Mouse (Mus musculus) kidney, postnatal 25 days (tissue): Measurements from ENCODE around the gene Syn3.

Experiments used
- DNase-seq, 2 experiments: peaks; one replicate each; pipeline ENCODE4 v3.0.0; 2021; ENCODE audit warnings: mixed read lengths in 2 of 2

Gene Syn3

GRCm38 (mm10) chr10:86196414-86197025, 302.2 kb downstream of the Syn3 start:
- DNase-seq, result no peak

DNA sequence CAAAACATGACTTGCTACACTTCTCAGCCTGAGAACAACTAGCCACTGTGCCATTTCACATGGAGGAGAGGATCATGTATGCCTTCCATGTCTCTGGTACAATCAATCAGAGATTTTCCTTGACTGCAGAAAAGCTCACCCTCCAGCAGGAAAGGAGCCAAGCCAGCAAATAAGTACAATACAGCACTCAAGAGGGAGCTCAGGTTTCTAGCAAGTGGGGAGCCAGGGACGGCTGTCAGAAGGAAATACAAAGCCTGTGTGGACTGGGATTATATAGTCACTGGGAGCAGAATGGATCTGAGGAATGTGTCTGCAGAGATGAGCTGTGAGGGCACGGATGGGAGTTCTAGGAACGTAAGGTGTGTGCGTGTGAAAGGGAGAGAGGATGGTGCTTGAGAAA, 304.0 kb downstream of the Syn3 start:
- DNase-seq, result no peak

GRCm38 (mm10) chr10:86193863-86194434, 304.7 kb downstream of the Syn3 start:
- DNase-seq, result no peak

DNA sequence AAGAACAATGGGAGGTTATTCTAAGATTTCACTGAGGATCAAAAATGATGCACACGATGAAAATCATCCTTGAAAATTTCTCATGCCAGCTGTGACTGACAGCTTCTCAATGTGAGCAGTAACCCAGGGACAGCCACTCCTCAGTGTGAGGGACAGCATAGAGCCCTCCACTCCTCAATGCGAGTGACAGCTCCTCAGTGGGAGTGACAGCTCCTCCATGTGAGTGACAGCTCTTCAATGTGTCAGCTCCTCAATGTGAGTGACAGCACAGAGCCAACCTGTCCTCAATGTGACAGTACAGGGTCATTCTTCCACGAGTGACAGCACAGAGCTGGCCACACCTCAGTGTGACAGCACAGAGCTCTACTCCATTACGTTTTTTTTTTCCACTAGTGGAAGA, 310.1 kb downstream of the Syn3 start:
- DNase-seq, result no peak

DNA sequence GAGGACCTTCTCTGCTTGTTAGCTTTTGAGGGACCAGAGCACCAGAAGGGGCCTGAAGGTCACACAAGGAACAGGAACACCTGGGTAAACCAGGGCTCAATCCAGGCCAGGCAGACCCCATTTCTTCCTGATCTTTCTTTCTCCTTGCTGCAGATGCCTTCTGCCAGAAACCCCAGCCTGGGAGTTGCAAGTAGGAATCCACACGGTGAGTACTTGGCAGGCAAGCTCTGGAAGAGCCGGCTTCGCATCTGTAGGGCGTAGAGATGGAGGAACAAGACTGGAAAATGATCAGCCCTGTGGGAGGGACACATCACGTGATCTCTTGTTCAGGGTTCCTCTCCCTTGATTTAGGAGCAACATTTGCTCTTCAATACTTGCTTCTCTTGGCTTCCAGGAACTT, 310.8 kb downstream of the Syn3 start:
- no peak for DNase-seq

DNA sequence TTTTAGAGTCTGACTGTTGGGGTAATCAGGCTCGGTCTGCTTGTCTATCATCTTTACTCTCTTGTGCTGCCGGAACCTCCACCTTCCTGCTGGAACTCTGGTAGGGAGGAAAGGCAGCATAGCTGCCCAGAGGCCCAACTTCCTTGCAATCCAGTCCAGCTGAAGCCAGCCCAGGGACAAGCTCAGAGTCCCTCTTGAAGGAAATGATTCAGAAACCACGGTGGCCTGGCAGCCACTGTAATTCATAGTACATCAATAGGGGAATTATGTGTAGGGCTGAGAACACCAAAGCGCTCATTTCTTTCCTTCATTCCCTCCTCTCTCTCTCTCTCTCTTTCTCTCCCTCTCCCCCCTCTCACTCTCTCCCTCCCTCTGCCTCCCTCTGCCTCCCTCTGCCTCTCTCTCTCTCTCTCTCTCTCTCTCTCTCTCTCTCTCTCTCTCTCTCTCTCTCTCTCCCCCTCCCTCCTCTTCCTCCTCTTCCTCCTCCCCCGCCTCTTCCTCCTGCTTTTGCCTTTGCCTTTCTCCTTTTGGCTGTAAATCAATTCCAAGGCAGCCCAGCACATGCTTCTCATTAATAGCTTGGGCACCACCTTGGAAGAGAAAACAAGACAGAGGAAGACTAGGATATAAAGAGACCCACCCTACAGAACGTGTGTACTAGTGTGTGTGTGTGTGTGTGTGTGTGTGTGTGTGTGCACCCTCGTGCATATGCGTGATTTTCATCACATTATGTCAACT, 315.4 kb downstream of the Syn3 start:
- DNase-seq, result peak; percentile 43 to 71

GRCm38 (mm10) chr10:86182183-86182805, 316.4 kb downstream of the Syn3 start:
- peak; percentile 85 to 86 for DNase-seq

DNA sequence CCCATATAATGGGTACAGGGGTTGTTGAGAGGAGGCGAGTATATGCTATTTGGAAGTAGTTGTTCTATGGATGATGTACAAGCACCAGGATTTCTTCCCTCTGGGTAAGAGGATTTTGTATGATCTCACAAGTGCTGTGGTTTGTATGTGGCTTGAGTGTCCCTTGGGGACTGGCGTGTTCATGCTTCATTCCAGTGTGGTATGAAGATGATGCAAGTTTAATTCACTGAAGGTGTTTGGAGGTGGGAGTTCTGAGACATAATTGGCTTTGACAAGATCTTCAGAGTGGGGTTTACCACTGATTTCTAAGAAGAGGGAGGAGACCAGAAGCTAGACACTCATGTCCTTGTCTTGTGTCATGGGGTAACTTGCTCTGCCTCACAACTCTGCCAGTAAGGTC, 322.3 kb downstream of the Syn3 start:
- no peak for DNase-seq

DNA sequence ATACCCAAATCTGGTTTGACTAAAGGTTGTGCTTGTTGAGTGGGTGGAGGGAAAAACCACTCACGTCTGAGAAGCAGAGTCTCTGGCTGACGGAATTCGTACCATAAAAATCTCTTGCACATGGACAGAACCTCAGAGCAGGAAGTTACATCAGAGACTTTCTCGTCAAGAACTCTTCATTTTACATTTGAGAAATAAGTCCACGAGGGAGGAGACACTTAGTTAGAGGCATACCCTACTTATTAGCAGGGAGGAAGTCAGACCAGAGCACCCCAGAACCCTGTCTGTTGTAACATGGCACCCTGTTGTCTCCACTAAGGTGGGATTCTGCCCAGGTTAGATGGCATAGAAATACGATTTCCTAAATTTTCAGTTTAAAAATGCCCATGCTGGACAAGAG, 324.7 kb downstream of the Syn3 start:
- no peak for DNase-seq

DNA sequence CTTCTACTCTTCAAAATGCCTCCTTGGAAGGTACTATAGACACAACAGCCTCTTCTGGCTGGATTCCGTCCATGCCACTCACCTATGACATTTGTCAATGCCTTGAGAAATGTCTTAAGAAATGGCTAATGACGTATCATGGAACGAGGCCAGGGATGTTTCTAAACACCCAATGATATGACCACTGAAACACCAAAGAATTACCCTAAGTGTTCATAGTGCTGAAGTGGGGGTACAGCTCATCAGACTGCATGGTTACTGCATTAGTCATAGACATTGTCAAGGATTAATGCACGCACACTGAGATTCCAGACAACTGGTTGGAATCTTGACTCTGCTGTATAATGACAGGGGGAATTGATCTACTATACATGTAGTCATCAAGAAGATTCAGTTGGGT, 325.4 kb downstream of the Syn3 start:
- no peak for DNase-seq

GRCm38 (mm10) chr10:86171246-86171645, 327.4 kb downstream of the Syn3 start:
- DNase-seq, result no peak

DNA sequence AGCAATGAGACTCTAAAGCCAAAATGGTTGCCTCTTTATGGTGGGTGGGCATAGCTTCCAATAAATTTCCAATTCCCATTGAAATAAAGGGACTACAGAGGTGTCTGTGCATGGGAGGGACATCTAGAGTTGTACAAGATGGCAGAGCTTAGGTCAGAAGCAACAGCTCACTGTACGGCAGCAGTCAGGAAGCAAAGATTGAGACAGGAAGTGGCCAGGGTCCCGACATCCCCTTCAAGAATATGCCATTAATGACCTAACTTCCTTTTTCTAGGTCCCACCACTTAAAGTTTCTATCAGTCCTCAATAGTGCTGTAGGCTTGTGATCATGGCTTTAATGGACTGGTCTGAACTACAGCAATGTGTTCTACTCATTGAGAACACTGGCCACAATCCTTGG, 330.6 kb downstream of the Syn3 start:
- no peak for DNase-seq

DNA sequence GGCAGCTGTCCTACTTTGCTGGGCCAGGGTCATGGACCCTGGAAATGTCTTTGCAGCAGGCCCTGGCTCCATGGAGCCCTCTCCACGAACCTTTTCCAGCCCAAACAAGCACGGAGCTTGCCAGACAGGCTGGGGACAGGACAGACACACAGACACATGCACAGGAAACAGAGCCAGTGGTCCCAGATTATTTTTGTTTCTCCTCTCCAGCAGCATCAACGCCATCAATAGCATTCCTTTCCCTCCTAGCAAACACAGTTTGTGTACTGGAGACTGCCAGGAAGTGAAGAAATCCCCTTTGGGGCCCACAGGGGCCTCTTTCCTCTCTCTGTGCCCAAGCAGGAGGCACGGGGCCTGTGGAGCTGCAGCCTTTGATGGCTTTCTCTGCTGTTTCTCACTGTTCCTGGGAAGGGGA, 331.8 kb downstream of the Syn3 start:
- no peak for DNase-seq

DNA sequence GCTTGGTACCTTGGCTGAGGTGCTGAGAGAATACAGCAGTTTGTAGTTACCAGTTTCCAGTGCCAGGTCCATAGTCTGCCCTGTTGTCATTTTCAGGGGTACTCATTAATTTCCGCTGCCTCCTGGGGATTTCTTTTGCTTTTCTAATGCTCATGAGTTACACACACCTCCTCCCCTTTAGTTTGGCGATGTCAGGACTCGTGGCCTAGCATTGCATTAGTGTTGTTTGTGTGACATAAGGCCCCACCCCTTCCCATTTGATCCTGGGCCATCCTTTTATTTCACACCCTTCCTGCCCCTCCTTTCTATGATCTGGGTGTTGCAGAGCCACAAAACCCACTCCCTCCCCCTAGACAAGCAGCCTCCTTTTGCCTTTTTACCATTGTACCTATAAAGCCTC, 334.6 kb downstream of the Syn3 start:
- peak; percentile 18 to 63 for DNase-seq

DNA sequence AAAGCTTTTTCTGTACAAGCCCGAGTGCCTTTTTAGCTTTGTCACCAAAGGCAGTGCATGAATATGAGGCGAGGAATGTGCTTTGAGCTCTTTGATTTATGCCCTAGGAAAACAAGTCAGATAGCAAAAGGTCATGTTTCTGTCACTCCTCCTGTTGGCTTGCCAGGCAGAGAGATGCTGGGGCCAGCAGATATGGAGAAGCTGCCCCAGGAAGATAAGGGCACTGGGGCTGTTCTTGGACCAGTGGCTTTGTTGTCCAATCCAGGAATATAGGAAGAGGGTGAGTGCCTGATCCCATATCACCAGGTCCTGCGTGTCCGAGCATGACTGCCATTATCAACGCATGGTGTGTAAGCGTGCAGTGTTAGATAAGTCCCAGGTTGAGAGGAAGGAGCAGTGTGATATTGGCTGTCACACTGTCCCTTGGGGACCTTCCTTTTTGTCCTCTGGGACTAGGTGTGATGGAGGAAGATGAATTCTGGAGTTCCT, 336.9 kb downstream of the Syn3 start:
- peak; percentile 42 to 60 for DNase-seq

DNA sequence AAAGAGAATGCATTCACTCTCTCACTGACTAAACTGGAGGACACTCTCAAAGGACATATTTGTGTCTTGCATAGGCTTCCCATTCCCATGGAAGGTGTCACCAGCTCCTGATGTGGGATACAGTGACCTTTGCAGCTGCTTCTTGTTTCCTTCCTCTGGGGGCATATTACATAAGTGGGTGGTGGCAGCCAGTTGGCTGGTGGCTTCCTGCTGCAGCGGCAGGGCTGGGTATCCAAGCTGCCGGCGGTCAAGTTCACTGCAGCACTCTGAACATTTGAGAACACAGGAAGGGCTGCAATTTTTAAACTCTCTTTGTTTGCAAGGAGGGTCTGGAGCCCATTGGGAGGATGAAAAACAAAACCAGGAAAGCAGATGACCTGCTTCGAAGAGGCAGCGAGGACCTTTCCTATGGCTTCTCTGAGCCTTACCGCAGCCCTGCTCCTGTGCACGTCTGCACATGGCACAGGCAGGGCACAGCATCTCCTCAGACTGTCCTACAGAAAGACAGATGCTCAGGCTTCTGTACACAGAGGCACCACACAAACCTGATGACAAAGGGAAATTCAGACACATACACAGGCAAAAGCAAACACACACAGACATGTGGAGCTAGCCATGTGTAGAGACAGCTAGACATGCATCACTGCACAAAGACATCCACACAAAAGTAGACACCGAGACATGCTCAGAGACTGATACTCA, 340.3 kb downstream of the Syn3 start:
- DNase-seq, result peak; percentile 26 to 85

GRCm38 (mm10) chr10:86155344-86155743, 343.4 kb downstream of the Syn3 start:
- DNase-seq, result peak in 1 of 2 experiments; percentile 22

GRCm38 (mm10) chr10:86153221-86153620, 345.5 kb downstream of the Syn3 start:
- DNase-seq, result peak in 1 of 2 experiments; percentile 15

- DNase-seq, result no peak
These were observed 347.3 kb downstream of the Syn3 start for GRCm38 (mm10) chr10:86151357-86151756.

DNA sequence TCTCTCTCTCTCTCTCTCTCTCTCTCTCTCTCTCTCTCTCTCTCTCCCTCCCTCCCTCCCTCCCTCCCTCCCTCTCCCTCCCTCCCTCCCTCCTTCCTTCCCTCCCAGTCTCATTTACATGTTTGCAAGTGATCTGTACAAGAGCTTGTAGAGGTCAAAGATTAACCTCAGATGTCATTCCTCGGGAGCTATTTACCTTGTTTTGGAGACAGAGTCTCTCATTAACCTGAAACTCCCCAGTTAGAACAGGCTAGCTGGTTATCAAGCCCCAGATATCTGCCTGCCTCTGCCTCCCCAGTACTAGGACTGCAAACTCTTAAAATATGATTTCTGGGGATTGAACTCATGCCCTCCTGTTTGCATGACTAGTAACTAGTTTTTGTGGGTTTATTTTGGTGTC, 348.6 kb downstream of the Syn3 start:
- DNase-seq, result no peak

- peak in 1 of 2 experiments; percentile 25 for DNase-seq
These were observed 349.5 kb downstream of the Syn3 start for GRCm38 (mm10) chr10:86149029-86149818.

DNA sequence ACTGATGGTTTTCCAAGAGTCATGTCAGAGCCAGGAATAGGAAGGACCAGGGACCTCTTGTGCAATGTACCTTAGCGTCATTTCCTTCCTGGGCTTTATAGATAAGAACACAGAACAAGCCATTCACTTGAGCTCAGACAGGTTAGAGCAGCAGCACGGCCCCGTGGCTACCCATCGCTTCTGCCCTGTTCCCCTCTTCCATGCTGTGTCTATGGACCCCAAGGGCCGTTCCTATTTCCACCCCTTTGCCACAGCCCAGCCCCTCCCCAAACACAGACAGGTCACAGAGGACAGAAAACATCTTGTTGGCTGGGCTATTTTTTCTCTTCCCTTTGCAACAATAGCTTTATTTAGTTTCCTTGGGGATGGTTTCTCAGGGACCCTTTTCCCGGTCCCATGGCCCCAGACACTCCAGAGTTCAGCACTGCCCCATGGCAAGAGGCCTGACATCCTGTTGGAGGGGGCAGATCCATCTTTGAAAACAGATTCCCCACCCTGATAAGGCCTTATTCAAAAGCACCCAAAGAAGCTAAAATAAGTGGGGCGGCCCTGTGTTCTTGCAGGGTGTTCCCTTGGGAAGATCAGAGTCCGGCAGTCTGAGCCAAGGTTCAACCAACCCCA, 359.5 kb downstream of the Syn3 start:
- peak; percentile 29 to 71 for DNase-seq
